ENCODE assay signal across 8 mouse cellular contexts in genomic region chr8:46216838-46217237, GRCm38 (mm10). TPM values are rescaled to one million over a fixed set of nuclear protein-coding genes. Genes with fewer than 3 reads are reported as not detected.
DNase-seq lines count a peak whose midpoint lies in the region; ATAC-seq lines count a peak whose summit lies in the region.

No protein-coding gene starts in this region.

- no peaks in the 10 kb centered on the region; the same call in 1 of the 2 replicates for H3K27me3 ChIP-seq in intestine, embryonic 16.5 days (replicated peaks; ENCODE audit: control insufficient read depth, insufficient read depth, low read length)
- no peaks in the 10 kb centered on the region for H3K27me3 ChIP-seq in stomach, embryonic 14.5 days (ENCODE audit: control insufficient read depth, insufficient read depth, low read length)

- peak overlapping the region; percentile 43 for H3K4me3 ChIP-seq in intestine, embryonic 16.5 days (ENCODE audit: low read length)
- H3K4me3 ChIP-seq in stomach, embryonic 14.5 days (ENCODE audit: low read depth, low read length) = peak overlapping the region; percentile 15

- H3K9me3 ChIP-seq in intestine, embryonic 16.5 days (ENCODE audit: control insufficient read depth, low read length) = no peaks in the 10 kb centered on the region
- H3K9me3 ChIP-seq in stomach, embryonic 14.5 days (ENCODE audit: control insufficient read depth, low read depth, low read length) = no peaks in the 10 kb centered on the region

- H3K36me3 ChIP-seq in intestine, embryonic 16.5 days (ENCODE audit: control insufficient read depth, insufficient read depth, low read length) = no peaks in the 10 kb centered on the region
- no peaks in the 10 kb centered on the region for H3K36me3 ChIP-seq in stomach, embryonic 14.5 days (ENCODE audit: control insufficient read depth, insufficient read depth, low read length)

- peak overlapping the region; percentile 64 for H3K9ac ChIP-seq in intestine, embryonic 16.5 days (ENCODE audit: low read depth, low read length)
- peak overlapping the region; percentile 37 for H3K9ac ChIP-seq in stomach, embryonic 14.5 days (replicated peaks; ENCODE audit: low read depth, low read length)

- WGBS in intestine, embryonic 16.5 days = 4% methylated on average over 14 of the region's 14 CpGs
- 5% methylated on average over 14 of the region's 14 CpGs for WGBS in stomach, embryonic 14.5 days

- peak; percentile 67 for ATAC-seq in granulocyte monocyte progenitor cell, adult 5-6 weeks (replicated peaks; ENCODE audit: poor library complexity, severe bottlenecking)
- ATAC-seq in intestine, embryonic 16.5 days = peak; percentile 72
- ATAC-seq in stomach, embryonic 14.5 days (ENCODE audit: insufficient number of reproducible peaks, insufficient read depth, low FRiP score, low read depth) = peak; percentile 79; the same call in 1 of the 2 replicates

- peak; percentile 58 for DNase-seq in layer of hippocampus, adult 11-12 months (ENCODE audit: low spot score)
- DNase-seq in layer of hippocampus, adult 9-10 months (ENCODE audit: low spot score) = no peak
- DNase-seq in embryo, embryonic 11.5 days (ENCODE audit: low read depth, low spot score) = peak; percentile 42
- peak; percentile 52 to 53 for DNase-seq in left cerebral cortex, postnatal 25 days (ENCODE audit: low spot score in 2 of 2)
- peak; percentile 60 for DNase-seq in mesoderm, embryonic 11.5 days (ENCODE audit: low read depth, low spot score)

- intact Hi-C loops in left cerebral cortex, postnatal 25 days (cut with DNase I) = no loop called here

- H3K4me2 ChIP-seq in intestine, embryonic 16.5 days (ENCODE audit: low read depth, low read length) = peak overlapping the region; percentile 80
- H3K4me2 ChIP-seq in stomach, embryonic 14.5 days (replicated peaks; ENCODE audit: low read depth, low read length) = peak overlapping the region; percentile 44

- peaks cover 7% of the 10 kb centered on the region for H3K4me1 ChIP-seq in intestine, embryonic 16.5 days (ENCODE audit: control insufficient read depth, insufficient read depth, low read length)
- 0 out of 2 replicates have a peak, but pooled peaks cover 2% of the 10 kb centered on the region for H3K4me1 ChIP-seq in stomach, embryonic 14.5 days (ENCODE audit: control insufficient read depth, insufficient read depth, low read length)

- no peak overlapping the region for H3K27ac ChIP-seq in intestine, embryonic 16.5 days (ENCODE audit: low read length)
- H3K27ac ChIP-seq in stomach, embryonic 14.5 days (ENCODE audit: low read length) = peak overlapping the region; percentile 6; the same call in 1 of the 2 replicates

RNA-seq across cellular contexts. Expression of gene Slc25a4, which starts 5.8 kb away (rescaled TPM):
- total RNA-seq in granulocyte monocyte progenitor cell, adult 5-6 weeks (2014; fragmentation: Nextera tagmentation) = 71.7 and 105 TPM in 2 replicates
- total RNA-seq in granulocyte monocyte progenitor cell, adult 5-6 weeks (2017) = 169 and 178 TPM in 2 replicates
- 360 and 397 TPM in 2 replicates for polyA plus RNA-seq in intestine, embryonic 16.5 days (2015; fragmentation: Nextera tagmentation; extraction: Ambion mirVana)
- 100 to 1,000 TPM; 569 to 580 TPM for total RNA-seq in left cerebral cortex, postnatal 25 days (2021)
- 480 and 481 TPM in 2 replicates for polyA plus RNA-seq in stomach, embryonic 14.5 days (2014; fragmentation: Nextera tagmentation; extraction: Ambion mirVana)
